Mouse (Mus musculus) lung, embryonic 14.5 days (tissue): ENCODE results near the gene Fndc3b. TPM values are rescaled to one million over a fixed set of nuclear protein-coding genes. Genes with fewer than 3 reads are reported as not detected.

Source experiments
- ATAC-seq: fragments of 200-750 bp; cut with Nextera tagmentation; 2 replicates; pipeline ENCODE4 v1.8.0; 2017; ENCODE audit warnings: mild to moderate bottlenecking, moderate TSS enrichment, moderate library complexity; ENCODE audit not compliant: insufficient read depth
- DNase-seq: peaks from one replicate; pipeline ENCODE4 v3.0.0-alpha.2; 2015
- H3K27ac ChIP-seq: fragments of 300-500 bp; sonication (generic); 2 replicates; pipeline ENCODE4 v1.5.1; 2014; ENCODE audit warnings: low read depth, mild to moderate bottlenecking, moderate library complexity
- H3K27me3 ChIP-seq: fragments of 300-500 bp; sonication (generic); 2 replicates; pipeline ENCODE4 v1.6.1; 2014; ENCODE audit warnings: low read length, control low read depth; ENCODE audit not compliant: insufficient read depth
- H3K36me3 ChIP-seq: fragments of 300-500 bp; sonication (generic); 2 replicates; pipeline ENCODE4 v1.6.1; 2014; ENCODE audit warnings: control low read depth; ENCODE audit not compliant: insufficient read depth
- H3K4me1 ChIP-seq: fragments of 300-500 bp; sonication (generic); 2 replicates; pipeline ENCODE4 v1.6.1; 2014; ENCODE audit warnings: antibody characterized with exemption, control low read depth; ENCODE audit not compliant: insufficient read depth
- H3K4me2 ChIP-seq: fragments of 300-500 bp; sonication (generic); 2 replicates; pipeline ENCODE4 v1.6.1; 2014; ENCODE audit warnings: mild to moderate bottlenecking
- H3K4me3 ChIP-seq: fragments of 300-500 bp; sonication (generic); 2 replicates; pipeline ENCODE4 v1.5.1; 2014; ENCODE audit warnings: low read depth, low read length
- H3K9ac ChIP-seq: fragments of 300-500 bp; sonication (generic); 2 replicates; pipeline ENCODE4 v1.6.1; 2014
- H3K9me3 ChIP-seq: fragments of 300-500 bp; sonication (generic); 2 replicates; pipeline ENCODE4 v1.6.1; 2016; ENCODE audit warnings: low read depth, low read length, control low read depth
- CTCF ChIP-seq: IDR thresholded peaks from 2 replicates; pipeline ENCODE4 v1.5.1; 2016; ENCODE audit warnings: antibody characterized with exemption, low read depth
- WGBS: fragments of 180-500 bp; shearing (Covaris S2); extraction: QIAGEN DNeasy Blood & Tissue Kit; methylation state at CpG from one replicate; pipeline ENCODE4 v1.1.7; 2014; 5-methylcytosine and 5-hydroxymethylcytosine counted together
- polyA plus RNA-seq: library from polyadenylated mRNA; unstranded; fragments of >200 nt; fragmentation: Nextera tagmentation; extraction: Ambion mirVana; gene quantifications from 2 replicates; pipeline ENCODE4 v1.2.1, GENCODE M21; 2014

Gene Fndc3b
- polyA plus RNA-seq, 1 experiment from 2014 or later, result 37.1 TPM

DNA sequence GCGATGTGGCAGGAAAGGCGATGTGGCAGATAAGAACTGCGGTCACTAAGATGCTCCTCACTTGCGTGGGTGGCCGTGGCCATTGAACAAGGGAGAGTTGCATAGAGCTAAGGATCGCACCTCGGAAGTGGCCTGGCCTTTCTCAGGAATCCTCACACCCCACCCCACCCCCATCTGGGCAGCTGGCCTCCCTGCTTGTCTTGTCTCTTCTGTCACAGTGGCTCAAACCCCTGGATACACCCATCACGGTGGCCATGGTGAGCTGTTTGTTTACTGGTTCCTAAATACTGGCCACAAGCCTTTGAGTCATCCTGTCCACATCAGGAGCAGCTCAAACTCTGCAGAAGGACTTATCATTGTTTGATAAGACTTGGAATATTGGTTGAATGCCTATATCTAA lies 240.3 kb downstream of the Fndc3b start:
- no peak for DNase-seq
- Histone ChIP-seq H3K27me3 (no peaks in the 10 kb centered on the region), H3K9ac (no peak overlapping the region), H3K4me2 (no peak overlapping the region), H3K36me3 (peaks cover 68% of the 10 kb centered on the region), H3K4me1 (no peaks in the 10 kb centered on the region), H3K9me3 (no peaks in the 10 kb centered on the region), H3K4me3 (no peak overlapping the region), H3K27ac (no peak overlapping the region)
- ATAC-seq, result no peak
- no peak for TF ChIP-seq CTCF
- 68% methylated on average over 8 of the region's 8 CpGs for WGBS

GRCm38 (mm10) chr3:27469971-27470370 lies 241.1 kb downstream of the Fndc3b start:
- no peak overlapping the region for H3K4me2 ChIP-seq
- WGBS, result 77% methylated on average over 8 of the region's 8 CpGs
- H3K4me3 ChIP-seq, result no peak overlapping the region
- no peak for TF ChIP-seq CTCF
- no peaks in the 10 kb centered on the region for H3K4me1 ChIP-seq
- H3K27me3 ChIP-seq, result no peaks in the 10 kb centered on the region
- H3K27ac ChIP-seq, result no peak overlapping the region
- no peaks in the 10 kb centered on the region for H3K9me3 ChIP-seq
- ATAC-seq, result no peak
- H3K9ac ChIP-seq, result no peak overlapping the region
- peaks cover 74% of the 10 kb centered on the region for H3K36me3 ChIP-seq
- DNase-seq, result no peak

GRCm38 (mm10) chr3:27467505-27468020 lies 243.5 kb downstream of the Fndc3b start:
- Histone ChIP-seq H3K9me3 (no peaks in the 10 kb centered on the region), H3K9ac (no peak overlapping the region), H3K27ac (no peak overlapping the region), H3K36me3 (peaks cover 78% of the 10 kb centered on the region), H3K4me3 (no peak overlapping the region), H3K4me2 (no peak overlapping the region), H3K27me3 (no peaks in the 10 kb centered on the region), H3K4me1 (no peaks in the 10 kb centered on the region)
- peak; percentile 36 for DNase-seq
- WGBS, result 57% methylated on average over 11 of the region's 11 CpGs
- TF ChIP-seq CTCF, result peak; percentile 51
- no peak for ATAC-seq

DNA sequence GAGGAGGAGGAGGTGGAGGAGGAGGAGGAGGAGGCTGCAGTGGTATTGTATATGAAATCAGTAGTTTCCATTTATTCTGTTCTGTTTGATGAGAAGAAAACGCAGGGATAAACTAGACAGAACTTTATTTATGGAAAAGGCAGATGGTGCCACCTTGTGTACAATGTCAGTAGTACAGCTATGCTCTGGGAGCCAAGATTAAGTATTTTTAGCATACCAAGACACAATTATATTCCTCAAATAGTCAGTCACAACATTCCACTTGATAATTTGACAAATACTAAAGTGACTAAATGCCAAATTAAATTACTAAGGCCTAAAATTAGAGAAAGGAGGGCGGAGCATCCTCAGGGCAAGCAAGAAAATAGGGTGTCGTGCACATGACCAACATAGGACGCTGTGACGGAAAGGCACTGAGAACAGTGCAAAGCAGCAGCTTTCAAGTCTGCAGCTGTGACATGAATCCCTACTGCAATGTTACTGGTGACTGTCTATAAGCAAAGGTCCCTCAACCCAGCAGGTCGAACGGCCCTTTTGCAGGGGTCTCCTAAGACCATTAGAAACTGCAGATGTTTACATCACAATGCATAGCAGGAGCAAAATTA lies 244.7 kb downstream of the Fndc3b start:
- Histone ChIP-seq H3K4me1 (no peaks in the 10 kb centered on the region), H3K27me3 (no peaks in the 10 kb centered on the region), H3K9me3 (no peaks in the 10 kb centered on the region), H3K27ac (peak overlapping the region; percentile 12; the same call in 1 of the 2 replicates), H3K9ac (no peak overlapping the region), H3K4me3 (no peak overlapping the region), H3K36me3 (peaks cover 78% of the 10 kb centered on the region), H3K4me2 (no peak overlapping the region)
- DNase-seq, result peak; percentile 87
- peak; percentile 74 for TF ChIP-seq CTCF
- no peak for ATAC-seq
- 76% methylated on average over 7 of the region's 7 CpGs for WGBS

GRCm38 (mm10) chr3:27463373-27463772 lies 247.7 kb downstream of the Fndc3b start:
- Histone ChIP-seq H3K36me3 (peaks cover 90% of the 10 kb centered on the region), H3K4me3 (no peak overlapping the region), H3K27ac (no peak overlapping the region), H3K4me1 (no peaks in the 10 kb centered on the region), H3K4me2 (no peak overlapping the region), H3K9ac (no peak overlapping the region), H3K27me3 (no peaks in the 10 kb centered on the region), H3K9me3 (no peaks in the 10 kb centered on the region)
- no peak for TF ChIP-seq CTCF
- no peak for ATAC-seq
- 91% methylated on average over 7 of the region's 7 CpGs for WGBS
- DNase-seq, result no peak

GRCm38 (mm10) chr3:27462934-27463333 lies 248.2 kb downstream of the Fndc3b start:
- Histone ChIP-seq H3K9me3 (no peaks in the 10 kb centered on the region), H3K4me1 (no peaks in the 10 kb centered on the region), H3K4me3 (no peak overlapping the region), H3K9ac (no peak overlapping the region), H3K4me2 (no peak overlapping the region), H3K36me3 (peaks cover 90% of the 10 kb centered on the region), H3K27ac (no peak overlapping the region), H3K27me3 (no peaks in the 10 kb centered on the region)
- DNase-seq, result no peak
- no peak for TF ChIP-seq CTCF
- ATAC-seq, result no peak
- 73% methylated on average over 15 of the region's 15 CpGs for WGBS

DNA sequence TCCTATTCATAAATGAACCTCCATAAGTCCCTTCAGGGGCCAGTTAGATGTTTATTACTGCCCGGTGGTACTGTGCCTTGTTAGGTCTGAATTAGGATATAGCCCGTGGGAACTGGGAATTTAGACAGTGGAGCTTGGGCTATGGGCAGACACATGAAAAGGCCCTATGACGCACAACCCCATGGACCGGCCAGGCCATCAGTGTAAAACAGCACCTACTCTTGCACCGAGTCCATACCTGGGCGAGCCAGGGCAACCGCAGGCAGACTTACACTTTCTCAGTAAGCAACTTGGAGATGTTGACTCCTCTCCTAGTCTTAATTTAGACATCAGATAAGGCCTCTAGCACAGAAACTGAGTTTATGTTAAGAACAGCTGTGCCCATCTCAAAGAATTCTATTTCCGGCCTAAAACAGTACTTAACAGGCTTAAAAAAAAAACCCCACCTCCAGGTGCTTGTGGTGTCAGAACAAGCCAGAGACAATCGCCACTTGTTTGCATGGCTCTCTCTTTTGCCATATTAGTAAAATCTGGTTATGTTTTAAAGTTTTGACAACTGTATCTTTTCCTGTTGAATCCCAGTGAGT lies 248.7 kb downstream of the Fndc3b start:
- Histone ChIP-seq H3K27ac (no peak overlapping the region), H3K4me1 (no peaks in the 10 kb centered on the region), H3K9ac (no peak overlapping the region), H3K36me3 (peaks cover 93% of the 10 kb centered on the region), H3K27me3 (no peaks in the 10 kb centered on the region), H3K4me2 (no peak overlapping the region), H3K4me3 (no peak overlapping the region), H3K9me3 (no peaks in the 10 kb centered on the region)
- TF ChIP-seq CTCF, result no peak
- DNase-seq, result no peak
- ATAC-seq, result no peak
- 86% methylated on average over 9 of the region's 9 CpGs for WGBS
